Mouse (Mus musculus): ENCODE measurements around the gene Akap13.

DNA sequence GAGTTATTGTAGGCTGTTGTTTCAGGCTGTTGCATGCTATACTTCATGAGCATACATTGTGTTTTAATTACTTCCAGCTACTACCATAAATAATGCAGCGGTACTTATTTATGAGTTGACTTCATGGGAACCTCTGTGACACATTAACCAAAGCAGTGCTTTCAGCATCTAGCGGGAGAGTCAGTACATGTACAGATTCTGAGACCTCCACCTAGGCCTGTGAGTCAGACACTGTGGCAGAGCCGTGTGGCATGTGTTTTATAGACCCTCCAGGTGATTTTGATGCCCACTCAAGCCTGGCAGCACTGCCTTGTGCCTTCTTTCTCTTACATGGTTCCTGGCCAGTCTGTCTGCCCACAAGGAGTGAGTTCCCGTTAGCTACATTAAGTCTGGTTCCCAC lies 266.0 kb downstream of the Akap13 start:
- TF ChIP-seq EP300 (IDR thresholded peaks at IDR 0.05) (no peak), CTCF (IDR thresholded peaks at IDR 0.05) (no peak)

Data from lung, postnatal 0 days (tissue).